Mouse (Mus musculus): ENCODE measurements around the gene Sdcbp2. TPM values are rescaled to one million over a fixed set of nuclear protein-coding genes. Genes with fewer than 3 reads are reported as not detected.
"Not testable (repeated sequence)": the region's sequence is repeated elsewhere in the genome, so short reads cannot be mapped to it uniquely, and the experiment has no call there.

The Sdcbp2 gene
- polyA plus RNA-seq, 1 experiment from 2014 or later = 0.76 TPM

- H3K27ac ChIP-seq (replicated peaks) = peak overlapping the region; percentile 79
- H3K27me3 ChIP-seq (replicated peaks; ENCODE audit: low read depth, poor library complexity, severe bottlenecking) = peaks cover 9% of the 10 kb centered on the region
- H3K9me3 ChIP-seq = no peaks in the 10 kb centered on the region
- H3K4me3 ChIP-seq = peak overlapping the region; percentile 59
- DNase-seq (ENCODE audit: low spot score) = peak; percentile 86
- WGBS = 1% methylated on average over 38 of the region's 38 CpGs
- H3K36me3 ChIP-seq (replicated peaks) = no peaks in the 10 kb centered on the region
- peaks cover 16% of the 10 kb centered on the region for H3K4me1 ChIP-seq
Observed at GRCm38 (mm10) chr2:151575699-151576389, 3.4 kb downstream of the Sdcbp2 start.

GRCm38 (mm10) chr2:151579183-151579582 lies 6.8 kb downstream of the Sdcbp2 start:
- Histone ChIP-seq H3K27ac (replicated peaks) (no peak overlapping the region), H3K36me3 (replicated peaks) (no peaks in the 10 kb centered on the region), H3K4me1 (peaks cover 16% of the 10 kb centered on the region), H3K27me3 (replicated peaks; ENCODE audit: low read depth, poor library complexity, severe bottlenecking) (peaks cover 9% of the 10 kb centered on the region), H3K9me3 (no peaks in the 10 kb centered on the region), H3K4me3 (no peak overlapping the region)
- no peak for DNase-seq (ENCODE audit: low spot score)
- 76% methylated on average over 4 of the region's 4 CpGs for WGBS

GRCm38 (mm10) chr2:151580945-151581344 lies 8.5 kb downstream of the Sdcbp2 start:
- H3K27ac ChIP-seq (replicated peaks) = no peak overlapping the region
- H3K36me3 ChIP-seq (replicated peaks) = no peaks in the 10 kb centered on the region
- peaks cover 8% of the 10 kb centered on the region for H3K4me1 ChIP-seq
- H3K27me3 ChIP-seq (replicated peaks; ENCODE audit: low read depth, poor library complexity, severe bottlenecking) = peaks cover 6% of the 10 kb centered on the region
- no peak for DNase-seq (ENCODE audit: low spot score)
- no peak overlapping the region for H3K4me3 ChIP-seq
- H3K9me3 ChIP-seq = no peaks in the 10 kb centered on the region
- WGBS = 29% methylated on average over 1 of the region's 1 CpGs

- 63% methylated on average over 3 of the region's 3 CpGs for WGBS
- Histone ChIP-seq H3K27ac (replicated peaks) (no peak overlapping the region), H3K4me3 (no peak overlapping the region), H3K36me3 (replicated peaks) (no peaks in the 10 kb centered on the region), H3K4me1 (no peaks in the 10 kb centered on the region), H3K27me3 (replicated peaks; ENCODE audit: low read depth, poor library complexity, severe bottlenecking) (no peaks in the 10 kb centered on the region), H3K9me3 (no peaks in the 10 kb centered on the region)
- DNase-seq (ENCODE audit: low spot score) = no peak
Observed at GRCm38 (mm10) chr2:151585934-151586333, 13.5 kb downstream of the Sdcbp2 start.

GRCm38 (mm10) chr2:151586807-151587206 lies 14.4 kb downstream of the Sdcbp2 start:
- WGBS = 90% methylated on average over 1 of the region's 1 CpGs
- Histone ChIP-seq H3K36me3 (replicated peaks) (no peaks in the 10 kb centered on the region), H3K9me3 (no peaks in the 10 kb centered on the region), H3K4me1 (no peaks in the 10 kb centered on the region), H3K4me3 (no peak overlapping the region), H3K27me3 (replicated peaks; ENCODE audit: low read depth, poor library complexity, severe bottlenecking) (no peaks in the 10 kb centered on the region), H3K27ac (replicated peaks) (no peak overlapping the region)
- DNase-seq (ENCODE audit: low spot score) = no peak

GRCm38 (mm10) chr2:151587306-151587705 lies 14.9 kb downstream of the Sdcbp2 start:
- Histone ChIP-seq H3K36me3 (replicated peaks) (no peaks in the 10 kb centered on the region), H3K4me1 (no peaks in the 10 kb centered on the region), H3K27ac (replicated peaks) (no peak overlapping the region), H3K4me3 (no peak overlapping the region), H3K9me3 (no peaks in the 10 kb centered on the region), H3K27me3 (replicated peaks; ENCODE audit: low read depth, poor library complexity, severe bottlenecking) (no peaks in the 10 kb centered on the region)
- no peak for DNase-seq (ENCODE audit: low spot score)
- WGBS = 85% methylated on average over 9 of the region's 9 CpGs

GRCm38 (mm10) chr2:151598068-151598467 lies 25.6 kb downstream of the Sdcbp2 start:
- Histone ChIP-seq H3K36me3 (replicated peaks) (no peaks in the 10 kb centered on the region), H3K4me3 (no peak overlapping the region), H3K4me1 (peaks cover 21% of the 10 kb centered on the region), H3K27me3 (replicated peaks; ENCODE audit: low read depth, poor library complexity, severe bottlenecking) (peaks cover 2% of the 10 kb centered on the region; the same call in 1 of the 2 replicates), H3K27ac (replicated peaks) (no peak overlapping the region), H3K9me3 (no peaks in the 10 kb centered on the region)
- peak; percentile 20 for DNase-seq (ENCODE audit: low spot score)
- WGBS = 75% methylated on average over 2 of the region's 2 CpGs

- Histone ChIP-seq H3K9me3 (no peaks in the 10 kb centered on the region), H3K4me3 (no peak overlapping the region), H3K27me3 (replicated peaks; ENCODE audit: low read depth, poor library complexity, severe bottlenecking) (peaks cover 2% of the 10 kb centered on the region; the same call in 1 of the 2 replicates), H3K4me1 (peaks cover 50% of the 10 kb centered on the region), H3K27ac (replicated peaks) (0 out of 2 replicates have a peak overlapping the region, but pooled peaks have one; percentile 6), H3K36me3 (replicated peaks) (no peaks in the 10 kb centered on the region)
- 88% methylated on average over 4 of the region's 4 CpGs for WGBS
- DNase-seq (ENCODE audit: low spot score) = no peak
Observed at GRCm38 (mm10) chr2:151602106-151602505, 29.7 kb downstream of the Sdcbp2 start.

GRCm38 (mm10) chr2:151603630-151604029 lies 31.2 kb downstream of the Sdcbp2 start:
- H3K9me3 ChIP-seq = no peaks in the 10 kb centered on the region
- peaks cover 45% of the 10 kb centered on the region for H3K4me1 ChIP-seq
- no peaks in the 10 kb centered on the region for H3K36me3 ChIP-seq (replicated peaks)
- H3K4me3 ChIP-seq = no peak overlapping the region
- WGBS = 46% methylated on average over 4 of the region's 4 CpGs
- H3K27ac ChIP-seq (replicated peaks) = peak overlapping the region; percentile 7; the same call in 1 of the 2 replicates
- peak; percentile 12 for DNase-seq (ENCODE audit: low spot score)
- peaks cover 2% of the 10 kb centered on the region; the same call in 1 of the 2 replicates for H3K27me3 ChIP-seq (replicated peaks; ENCODE audit: low read depth, poor library complexity, severe bottlenecking)

- 40% methylated on average over 11 of the region's 11 CpGs for WGBS
- DNase-seq (ENCODE audit: low spot score) = peak; percentile 61
- H3K36me3 ChIP-seq (replicated peaks) = no peaks in the 10 kb centered on the region
- peaks cover 49% of the 10 kb centered on the region for H3K4me1 ChIP-seq
- H3K4me3 ChIP-seq = 0 out of 2 replicates have a peak overlapping the region, but pooled peaks have one; percentile 13
- H3K27ac ChIP-seq (replicated peaks) = peak overlapping the region; percentile 75
- H3K9me3 ChIP-seq = no peaks in the 10 kb centered on the region
- no peaks in the 10 kb centered on the region; the same call in 1 of the 2 replicates for H3K27me3 ChIP-seq (replicated peaks; ENCODE audit: low read depth, poor library complexity, severe bottlenecking)
Observed at GRCm38 (mm10) chr2:151605437-151605987, 33.1 kb downstream of the Sdcbp2 start.

- H3K27me3 ChIP-seq (replicated peaks; ENCODE audit: low read depth, poor library complexity, severe bottlenecking) = no peaks in the 10 kb centered on the region
- no peaks in the 10 kb centered on the region for H3K9me3 ChIP-seq
- no peak overlapping the region for H3K27ac ChIP-seq (replicated peaks)
- H3K4me3 ChIP-seq = no peak overlapping the region
- peaks cover 35% of the 10 kb centered on the region for H3K4me1 ChIP-seq
- H3K36me3 ChIP-seq (replicated peaks) = no peaks in the 10 kb centered on the region
- 75% methylated on average over 1 of the region's 1 CpGs for WGBS
- no peak for DNase-seq (ENCODE audit: low spot score)
Observed at GRCm38 (mm10) chr2:151608435-151608834, 36.0 kb downstream of the Sdcbp2 start.

- H3K4me1 ChIP-seq = peaks cover 22% of the 10 kb centered on the region
- no peaks in the 10 kb centered on the region for H3K27me3 ChIP-seq (replicated peaks; ENCODE audit: low read depth, poor library complexity, severe bottlenecking)
- no peak overlapping the region for H3K27ac ChIP-seq (replicated peaks)
- WGBS = 57% methylated on average over 3 of the region's 3 CpGs
- peak; percentile 43 for DNase-seq (ENCODE audit: low spot score)
- H3K4me3 ChIP-seq = no peak overlapping the region
- no peaks in the 10 kb centered on the region for H3K9me3 ChIP-seq
- no peaks in the 10 kb centered on the region for H3K36me3 ChIP-seq (replicated peaks)
Observed at GRCm38 (mm10) chr2:151609974-151610373, 37.6 kb downstream of the Sdcbp2 start.

- H3K4me3 ChIP-seq; H3K36me3 ChIP-seq (replicated peaks); DNase-seq (ENCODE audit: low spot score); H3K4me1 ChIP-seq; H3K9me3 ChIP-seq; H3K27me3 ChIP-seq (replicated peaks; ENCODE audit: low read depth, poor library complexity, severe bottlenecking); H3K27ac ChIP-seq (replicated peaks): not testable (repeated sequence)
- WGBS = 83% methylated on average over 8 of the region's 8 CpGs
Observed at GRCm38 (mm10) chr2:151615779-151616178, 43.4 kb downstream of the Sdcbp2 start.

Measured in embryonic facial prominence, embryonic 10.5 days (tissue).